Mouse (Mus musculus) urinary bladder, postnatal 14 days (tissue): ENCODE results near the gene Pold2.
"Not testable (repeated sequence)": the region's sequence is repeated elsewhere in the genome, so short reads cannot be mapped to it uniquely, and the experiment has no call there.

Source experiments
- DNase-seq: peaks from one replicate; pipeline ENCODE4 v3.0.0; 2021; ENCODE audit warnings: low spot score

Pold2 gene

GRCm38 (mm10) chr11:5897839-5898238 is 19.7 kb upstream of the Pold2 start:
- no peak for DNase-seq

DNA sequence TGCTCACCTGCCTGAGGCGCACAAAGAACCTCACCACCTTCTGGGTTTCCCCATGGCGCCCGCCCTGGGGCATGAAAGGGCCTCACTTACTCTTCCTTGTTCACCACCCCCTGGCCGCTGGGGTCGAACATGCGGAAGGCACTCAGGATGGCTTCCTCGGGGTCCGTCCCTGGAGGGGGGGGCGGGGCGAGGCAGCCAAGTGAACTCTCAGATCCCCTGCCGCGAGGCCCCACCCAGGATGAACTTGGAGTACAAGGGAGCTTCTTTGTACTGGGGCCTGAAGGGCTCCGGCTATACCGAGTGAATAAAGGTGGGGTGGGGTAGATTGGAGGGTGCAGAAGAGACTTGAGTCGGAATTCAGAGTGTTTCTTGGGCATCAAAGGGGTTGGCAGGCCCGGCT is 19.1 kb upstream of the Pold2 start:
- DNase-seq = no peak

DNA sequence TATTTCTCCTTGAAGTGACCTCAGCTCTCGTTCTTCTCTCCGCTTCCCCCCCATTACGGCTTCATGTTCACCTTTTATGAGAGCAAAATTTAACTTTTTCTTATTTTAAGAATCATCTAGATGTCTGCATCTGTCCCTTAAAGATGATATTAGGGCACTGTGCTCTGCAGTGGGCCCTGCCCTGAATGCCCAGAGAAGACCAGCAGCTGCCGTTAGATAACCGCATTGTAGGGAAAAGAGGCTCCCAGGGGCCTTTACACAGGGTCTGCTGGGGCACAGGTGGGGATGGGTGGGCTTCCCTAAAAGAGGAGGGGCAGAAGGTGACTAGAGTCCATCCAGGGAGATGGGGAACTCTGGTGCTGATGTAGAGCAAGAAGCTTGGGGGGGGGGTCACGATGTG is 15.7 kb upstream of the Pold2 start:
- no peak for DNase-seq

DNA sequence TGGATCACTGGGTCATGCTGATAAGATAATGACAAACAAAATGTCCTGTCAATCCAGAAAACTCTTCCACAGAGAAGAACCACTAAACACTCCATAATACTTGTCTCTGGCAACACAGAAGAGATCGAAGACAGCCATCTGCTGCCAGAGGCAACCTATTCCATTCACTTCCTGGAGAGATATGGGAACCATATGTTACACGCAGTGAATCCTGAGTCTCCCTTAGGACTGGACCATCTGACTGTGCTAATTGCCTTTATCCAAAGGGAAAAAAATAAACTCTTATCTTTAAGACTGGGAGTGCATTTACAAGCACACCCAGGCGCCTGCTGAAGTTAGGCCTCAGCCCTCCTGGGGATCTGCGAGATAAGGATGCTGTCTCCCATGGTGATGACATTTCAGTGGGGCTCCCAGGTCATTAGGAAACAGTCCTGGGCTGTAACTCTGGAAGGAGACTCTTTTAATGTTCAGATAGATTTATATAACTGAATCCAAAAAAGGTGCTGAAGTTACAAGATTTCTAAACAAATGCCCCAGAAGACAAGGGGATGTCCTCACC is 14.8 kb upstream of the Pold2 start:
- no peak for DNase-seq

DNA sequence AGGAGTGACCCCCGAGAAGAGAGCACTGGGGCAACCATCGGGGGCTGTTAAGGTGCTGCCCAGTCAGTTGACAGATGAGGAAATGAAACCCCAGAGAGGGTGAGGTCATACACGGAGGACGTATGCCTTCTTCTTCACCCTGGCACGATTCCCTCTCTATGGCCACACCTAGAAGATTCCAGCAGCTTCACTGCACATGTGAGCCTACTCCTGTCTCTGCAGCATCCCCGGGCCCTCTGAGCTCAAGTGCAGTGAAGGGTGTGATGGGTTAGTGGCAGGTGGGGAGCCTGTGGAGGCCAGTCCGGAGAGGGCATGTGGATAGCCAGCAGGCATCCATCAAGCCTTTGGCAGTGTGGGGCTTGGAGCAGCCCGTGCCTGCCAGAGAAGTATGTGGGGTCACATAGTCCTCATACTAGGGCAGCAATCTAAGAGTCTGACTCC is 14.1 kb upstream of the Pold2 start:
- DNase-seq = no peak

- DNase-seq = not testable (repeated sequence)
Observed at GRCm38 (mm10) chr11:5888563-5888962, 10.5 kb upstream of the Pold2 start.

- no peak for DNase-seq
Observed at GRCm38 (mm10) chr11:5887250-5887649, 9.2 kb upstream of the Pold2 start.

DNA sequence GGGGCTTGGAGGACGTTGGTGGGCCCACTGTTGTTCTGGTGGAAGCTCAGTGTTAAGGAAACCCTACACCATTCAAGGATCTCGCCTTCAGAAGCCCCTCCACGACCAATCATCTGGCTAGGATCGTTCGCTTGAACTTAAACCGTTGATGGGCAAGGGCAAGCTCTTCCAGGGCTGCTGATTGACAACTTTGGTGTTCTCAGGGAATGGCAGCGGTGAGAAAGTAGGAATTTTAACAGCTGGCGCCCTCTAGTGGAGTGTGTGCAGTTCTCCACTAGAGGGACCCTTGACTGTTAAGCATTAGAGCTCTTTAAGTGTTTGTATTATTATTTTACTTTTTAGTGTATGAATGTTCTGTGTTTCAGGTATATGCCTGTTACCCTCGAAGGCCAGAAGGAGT is 8.1 kb upstream of the Pold2 start:
- peak; percentile 68 for DNase-seq

DNA sequence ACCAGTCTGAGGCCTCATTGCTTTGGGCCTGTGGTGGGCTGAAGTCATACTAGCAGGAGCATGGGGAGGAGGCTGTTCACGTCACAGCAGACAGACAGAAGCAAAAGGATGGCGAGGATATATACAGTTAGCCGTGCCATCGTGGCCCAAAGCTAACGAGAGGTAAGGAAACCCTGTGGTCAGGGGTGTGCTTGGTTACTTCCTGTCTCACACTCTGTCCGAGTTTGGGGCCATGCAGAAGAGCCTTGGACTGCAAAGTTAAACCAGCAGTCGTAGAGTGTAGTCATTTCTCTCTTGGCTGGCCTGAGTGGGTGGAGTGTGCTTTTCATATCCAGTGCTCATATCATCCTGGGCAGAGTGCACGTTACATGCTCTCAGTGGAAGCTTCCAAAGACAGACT is 4.4 kb upstream of the Pold2 start:
- DNase-seq = no peak

GRCm38 (mm10) chr11:5879905-5880304 is 1.8 kb upstream of the Pold2 start:
- DNase-seq = peak; percentile 41

- DNase-seq = no peak
Observed at GRCm38 (mm10) chr11:5878661-5879060, 569 bp upstream of the Pold2 start.

DNA sequence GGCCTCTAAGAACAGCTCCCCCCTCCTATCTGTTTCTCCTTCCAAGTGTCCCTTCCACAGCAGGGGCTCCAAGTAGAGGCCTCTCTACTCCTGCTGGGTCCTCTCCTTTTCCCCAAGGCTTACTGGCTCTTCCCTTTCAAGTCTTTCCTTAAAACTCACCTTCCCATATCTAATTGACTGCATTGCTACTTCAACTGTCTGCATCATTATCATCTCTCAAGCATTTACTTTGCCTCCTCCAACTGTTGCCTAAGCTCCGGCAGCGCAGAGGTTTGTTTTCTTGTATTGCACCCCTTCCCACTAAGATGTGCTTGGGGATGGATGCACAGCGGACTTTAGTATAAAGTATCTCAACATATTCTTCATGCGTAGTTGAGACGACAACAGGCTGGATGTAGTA is 671 bp downstream of the Pold2 start:
- DNase-seq = no peak

GRCm38 (mm10) chr11:5873192-5873591 is 4.9 kb downstream of the Pold2 start:
- no peak for DNase-seq

GRCm38 (mm10) chr11:5872707-5873106 is 5.4 kb downstream of the Pold2 start:
- no peak for DNase-seq

DNA sequence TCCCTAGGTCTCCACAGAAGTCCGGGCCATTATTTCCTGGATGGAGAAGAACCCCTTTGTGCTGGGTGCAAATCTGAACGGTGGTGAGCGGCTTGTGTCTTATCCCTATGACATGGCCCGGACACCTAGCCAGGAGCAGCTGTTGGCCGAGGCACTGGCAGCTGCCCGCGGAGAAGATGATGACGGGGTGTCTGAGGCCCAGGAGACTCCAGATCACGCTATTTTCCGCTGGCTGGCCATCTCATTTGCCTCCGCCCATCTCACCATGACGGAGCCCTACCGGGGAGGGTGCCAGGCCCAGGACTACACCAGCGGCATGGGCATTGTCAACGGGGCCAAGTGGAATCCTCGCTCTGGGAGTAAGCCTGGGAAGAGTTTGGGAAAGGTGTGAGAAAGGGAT is 8.0 kb downstream of the Pold2 start:
- DNase-seq = no peak

DNA sequence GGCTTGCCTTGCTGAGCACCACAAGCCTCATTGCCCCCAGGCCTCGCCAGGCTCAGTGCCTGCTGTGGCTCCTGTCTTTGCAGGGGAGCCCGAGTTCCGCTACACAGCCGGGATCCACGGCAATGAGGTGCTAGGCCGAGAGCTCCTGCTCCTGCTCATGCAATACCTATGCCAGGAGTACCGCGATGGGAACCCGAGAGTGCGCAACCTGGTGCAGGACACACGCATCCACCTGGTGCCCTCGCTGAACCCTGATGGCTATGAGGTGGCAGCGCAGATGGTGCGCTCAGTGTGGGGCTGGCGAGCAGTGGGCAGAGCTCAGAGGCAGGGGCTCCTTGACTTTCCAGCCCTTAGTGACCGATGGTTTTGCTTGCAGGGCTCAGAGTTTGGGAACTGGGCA is 8.8 kb downstream of the Pold2 start:
- no peak for DNase-seq

- DNase-seq = no peak
Observed at GRCm38 (mm10) chr11:5868324-5868723, 9.8 kb downstream of the Pold2 start.

GRCm38 (mm10) chr11:5867196-5867595 is 10.9 kb downstream of the Pold2 start:
- no peak for DNase-seq

DNA sequence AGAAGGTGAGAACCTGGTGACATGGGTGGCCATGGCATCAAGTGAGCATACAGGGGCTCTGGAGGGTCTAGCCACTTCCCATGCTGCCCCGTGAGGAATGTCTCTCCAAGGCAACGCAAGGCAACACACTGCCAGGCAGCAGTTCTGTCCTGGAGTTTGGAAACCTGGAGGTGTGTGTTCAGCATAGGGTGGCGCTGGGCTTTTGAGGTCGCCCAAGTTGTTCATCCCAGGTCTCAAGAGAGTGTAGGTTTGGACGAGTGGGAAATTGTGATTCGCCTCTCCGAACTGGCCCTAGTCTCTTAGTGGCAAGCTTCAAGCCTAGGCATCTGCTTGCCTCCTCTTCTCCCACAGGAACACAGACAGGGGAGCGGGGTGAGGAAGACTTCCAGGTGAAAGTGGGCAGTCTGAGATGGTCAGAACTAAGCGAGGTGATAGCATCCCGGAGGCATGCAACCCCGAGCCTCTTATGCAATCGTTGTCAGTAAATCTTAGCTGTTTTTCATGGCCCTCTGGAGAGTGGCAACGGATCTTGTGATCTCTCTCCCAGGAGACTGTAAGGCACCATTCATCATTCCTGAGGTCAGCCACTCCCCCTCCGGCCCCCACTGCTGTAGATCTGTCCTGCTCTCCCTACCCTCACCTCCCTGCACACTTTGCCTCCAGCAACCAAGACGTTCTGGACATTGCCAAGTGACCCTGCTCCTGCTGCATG is 15.5 kb downstream of the Pold2 start:
- peak; percentile 56 for DNase-seq

- peak; percentile 73 for DNase-seq
Observed at GRCm38 (mm10) chr11:5861678-5862393, 16.3 kb downstream of the Pold2 start, which contains the start of gene Aebp1. Gene Aebp1, plus strand, starts transcription at chr11:5861947.

GRCm38 (mm10) chr11:5860639-5861038 is 17.5 kb downstream of the Pold2 start:
- no peak for DNase-seq

DNA sequence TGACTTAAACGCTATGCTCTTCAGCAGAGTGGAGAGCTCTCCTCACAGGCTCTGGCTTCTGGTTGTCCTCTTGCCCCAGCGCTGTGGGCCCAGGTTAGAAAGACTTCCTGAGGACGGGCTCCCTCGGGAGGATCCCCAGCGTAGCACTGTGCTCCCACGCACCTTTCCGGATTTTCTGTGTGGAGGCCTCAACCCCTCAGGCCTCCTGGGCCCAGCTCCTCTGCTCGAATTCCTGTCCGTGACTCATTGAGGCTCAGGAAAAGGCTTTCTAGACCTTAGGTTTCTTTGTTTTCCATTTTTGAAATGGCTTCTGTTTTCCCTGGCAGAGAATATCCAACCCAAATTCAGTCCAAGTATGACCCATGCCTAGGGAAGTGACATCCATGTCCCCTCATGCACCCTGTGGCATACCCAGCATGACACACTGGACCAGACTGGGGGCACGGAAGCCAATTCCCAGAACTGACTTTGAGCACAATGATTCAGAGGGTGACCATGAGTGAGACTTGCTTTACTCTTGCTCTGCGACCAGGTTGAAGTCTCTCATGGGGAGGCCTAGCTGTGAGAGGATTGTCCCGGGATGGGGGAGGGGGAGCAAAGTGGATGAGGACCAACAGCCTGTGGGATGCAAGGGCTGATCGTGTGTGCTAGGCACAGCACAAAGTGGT is 18.1 kb downstream of the Pold2 start:
- no peak for DNase-seq

- no peak for DNase-seq
Observed at GRCm38 (mm10) chr11:5858723-5859122, 19.4 kb downstream of the Pold2 start.
